Mouse (Mus musculus) limb, embryonic 14.5 days (tissue): ENCODE data around the gene Azin2. TPM values are rescaled to one million over a fixed set of nuclear protein-coding genes. Genes with fewer than 3 reads are reported as not detected.

ENCODE experiments used
- ATAC-seq: fragments of 200-750 bp; cut with Nextera tagmentation; 2 replicates; pipeline ENCODE4 v1.8.0; 2017; ENCODE audit warnings: low read depth, moderate number of reproducible peaks, moderate TSS enrichment; ENCODE audit not compliant: low FRiP score
- DNase-seq: peaks from one replicate; pipeline ENCODE4 v3.0.0-alpha.2; 2015; ENCODE audit warnings: low spot score
- H3K27ac ChIP-seq: fragments of 300-500 bp; sonication (generic); replicated peaks from 2 replicates; pipeline ENCODE4 v1.5.1; 2014; ENCODE audit warnings: low read depth, mild to moderate bottlenecking, low read length, moderate library complexity, mixed read lengths
- H3K27me3 ChIP-seq: fragments of 300-500 bp; sonication (generic); 2 replicates; pipeline ENCODE4 v1.6.1; 2014; ENCODE audit warnings: low read length, mixed read lengths; ENCODE audit not compliant: control insufficient read depth, insufficient read depth
- H3K36me3 ChIP-seq: fragments of 300-500 bp; sonication (generic); 2 replicates; pipeline ENCODE4 v1.6.1; 2014; ENCODE audit warnings: mild to moderate bottlenecking, low read length, moderate library complexity, mixed read lengths; ENCODE audit not compliant: control insufficient read depth, insufficient read depth
- H3K4me1 ChIP-seq: fragments of 300-500 bp; sonication (generic); 2 replicates; pipeline ENCODE4 v1.6.1; 2014; ENCODE audit warnings: antibody characterized with exemption, low read length, mixed read lengths; ENCODE audit not compliant: control insufficient read depth, insufficient read depth
- H3K4me2 ChIP-seq: fragments of 300-500 bp; sonication (generic); replicated peaks from 2 replicates; pipeline ENCODE4 v1.6.1; 2014; ENCODE audit warnings: low read depth, mild to moderate bottlenecking, low read length, moderate library complexity; ENCODE audit not compliant: severe bottlenecking
- H3K4me3 ChIP-seq: fragments of 300-500 bp; sonication (generic); replicated peaks from 2 replicates; pipeline ENCODE4 v1.5.1; 2014; ENCODE audit warnings: low read length
- H3K9ac ChIP-seq: fragments of 300-500 bp; sonication (generic); 2 replicates; pipeline ENCODE4 v1.6.1; 2014; ENCODE audit warnings: mild to moderate bottlenecking, low read depth, low read length, moderate library complexity; ENCODE audit not compliant: severe bottlenecking
- H3K9me3 ChIP-seq: fragments of 300-500 bp; sonication (generic); 2 replicates; pipeline ENCODE4 v1.6.1; 2016; ENCODE audit warnings: low read length; ENCODE audit not compliant: control insufficient read depth
- POLR2A ChIP-seq: fragments of 200-500 bp; IDR thresholded peaks from 2 replicates; pipeline ENCODE4 v1.8.0; 2012; ENCODE audit warnings: inconsistent platforms, mild to moderate bottlenecking, moderate library complexity, borderline replicate concordance; ENCODE audit not compliant: insufficient read depth, insufficient read length; ENCODE audit errors: extremely low read depth
- WGBS: fragments of 180-500 bp; shearing (Covaris S2); extraction: QIAGEN DNeasy Blood & Tissue Kit; methylation state at CpG from one replicate; pipeline ENCODE4 v1.1.7; 2014; 5-methylcytosine and 5-hydroxymethylcytosine counted together
- polyA plus RNA-seq, 2 experiments: library from polyadenylated mRNA; depleted of rRNA in 1 of 2; stranded (reverse) in 1 of 2; unstranded in 1 of 2; fragments of >200 nt; fragmentation: Nextera tagmentation in 1 of 2; extraction: Ambion mirVana in 1 of 2; gene quantifications; 2 replicates each; pipeline versions ENCODE4 v1.2.1 to v1.2.3; 2012 to 2014

Gene Azin2
- polyA plus RNA-seq, 2 experiments: 26.5 to 30.7 TPM

GRCm38 (mm10) chr4:128886571-128886970, 75.7 kb downstream of the Azin2 start:
- DNase-seq (no peak), ATAC-seq (no peak)
- 0 out of 2 replicates have a peak, but pooled peaks cover 3% of the 10 kb centered on the region for H3K36me3 ChIP-seq
- peaks cover 8% of the 10 kb centered on the region; the same call in 1 of the 2 replicates for H3K4me1 ChIP-seq
- H3K27ac ChIP-seq: no peak overlapping the region
- 37% methylated on average over 5 of the region's 5 CpGs for whole genome bisulfite sequencing
- H3K9me3 ChIP-seq: no peaks in the 10 kb centered on the region
- H3K27me3 ChIP-seq: no peaks in the 10 kb centered on the region
- no peak overlapping the region for H3K4me3 ChIP-seq
- TF ChIP-seq POLR2A: no peak
- no peak overlapping the region for H3K4me2 ChIP-seq
- H3K9ac ChIP-seq: no peak overlapping the region

DNA sequence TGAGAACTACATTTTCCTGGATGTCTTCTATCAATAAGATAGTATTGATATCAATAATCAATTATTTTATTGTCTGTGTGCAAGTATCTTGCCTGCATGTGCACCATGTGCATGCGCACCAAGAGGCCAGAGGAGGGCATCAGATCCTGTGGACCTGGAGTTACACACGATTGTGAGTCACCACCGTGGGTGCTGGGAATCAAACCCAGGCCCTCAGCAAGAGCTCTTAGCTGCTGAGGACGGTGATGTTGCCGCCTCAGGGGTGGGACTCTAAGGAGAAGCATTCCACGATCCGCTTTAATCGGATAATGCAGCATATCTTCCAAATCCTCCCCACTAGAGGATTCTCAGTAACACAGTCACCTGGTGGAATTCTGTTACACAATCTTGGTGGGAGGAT, 76.7 kb downstream of the Azin2 start:
- H3K36me3 ChIP-seq: 0 out of 2 replicates have a peak, but pooled peaks cover 3% of the 10 kb centered on the region
- peaks cover 8% of the 10 kb centered on the region; the same call in 1 of the 2 replicates for H3K4me1 ChIP-seq
- DNase-seq (no peak), ATAC-seq (no peak)
- no peak for TF ChIP-seq POLR2A
- WGBS: 97% methylated on average over 8 of the region's 8 CpGs
- no peak overlapping the region for H3K4me3 ChIP-seq
- H3K27ac ChIP-seq: no peak overlapping the region
- no peaks in the 10 kb centered on the region for H3K27me3 ChIP-seq
- H3K4me2 ChIP-seq: no peak overlapping the region
- H3K9me3 ChIP-seq: no peaks in the 10 kb centered on the region
- H3K9ac ChIP-seq: no peak overlapping the region

DNA sequence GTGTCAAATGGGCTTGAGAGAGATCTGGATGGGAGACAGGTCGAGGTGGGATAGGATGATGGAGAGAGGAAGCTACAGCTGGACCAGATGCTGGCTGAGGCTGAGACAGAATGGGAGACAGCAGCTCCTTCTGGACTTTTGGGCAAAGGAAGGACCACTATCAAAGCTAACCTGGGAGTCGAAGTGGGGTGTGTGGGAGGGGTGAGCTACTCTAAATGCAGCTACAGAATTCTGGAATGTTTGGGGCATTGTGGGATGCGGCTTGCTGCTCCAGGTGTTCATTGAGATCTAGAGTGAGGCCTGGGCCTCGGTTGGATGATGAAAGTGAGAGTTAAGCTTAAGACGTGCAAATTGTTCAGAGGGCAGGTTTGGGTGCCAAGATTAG, 77.5 kb downstream of the Azin2 start:
- ATAC-seq (no peak), DNase-seq (no peak)
- H3K9ac ChIP-seq: no peak overlapping the region
- TF ChIP-seq POLR2A: no peak
- WGBS: 43% methylated on average over 5 of the region's 5 CpGs
- no peaks in the 10 kb centered on the region for H3K27me3 ChIP-seq
- peaks cover 9% of the 10 kb centered on the region for H3K4me1 ChIP-seq
- H3K27ac ChIP-seq: no peak overlapping the region
- H3K4me3 ChIP-seq: peak overlapping the region; percentile 69
- H3K4me2 ChIP-seq: peak overlapping the region; percentile 96
- H3K9me3 ChIP-seq: no peaks in the 10 kb centered on the region
- 0 out of 2 replicates have a peak, but pooled peaks cover 3% of the 10 kb centered on the region for H3K36me3 ChIP-seq

DNA sequence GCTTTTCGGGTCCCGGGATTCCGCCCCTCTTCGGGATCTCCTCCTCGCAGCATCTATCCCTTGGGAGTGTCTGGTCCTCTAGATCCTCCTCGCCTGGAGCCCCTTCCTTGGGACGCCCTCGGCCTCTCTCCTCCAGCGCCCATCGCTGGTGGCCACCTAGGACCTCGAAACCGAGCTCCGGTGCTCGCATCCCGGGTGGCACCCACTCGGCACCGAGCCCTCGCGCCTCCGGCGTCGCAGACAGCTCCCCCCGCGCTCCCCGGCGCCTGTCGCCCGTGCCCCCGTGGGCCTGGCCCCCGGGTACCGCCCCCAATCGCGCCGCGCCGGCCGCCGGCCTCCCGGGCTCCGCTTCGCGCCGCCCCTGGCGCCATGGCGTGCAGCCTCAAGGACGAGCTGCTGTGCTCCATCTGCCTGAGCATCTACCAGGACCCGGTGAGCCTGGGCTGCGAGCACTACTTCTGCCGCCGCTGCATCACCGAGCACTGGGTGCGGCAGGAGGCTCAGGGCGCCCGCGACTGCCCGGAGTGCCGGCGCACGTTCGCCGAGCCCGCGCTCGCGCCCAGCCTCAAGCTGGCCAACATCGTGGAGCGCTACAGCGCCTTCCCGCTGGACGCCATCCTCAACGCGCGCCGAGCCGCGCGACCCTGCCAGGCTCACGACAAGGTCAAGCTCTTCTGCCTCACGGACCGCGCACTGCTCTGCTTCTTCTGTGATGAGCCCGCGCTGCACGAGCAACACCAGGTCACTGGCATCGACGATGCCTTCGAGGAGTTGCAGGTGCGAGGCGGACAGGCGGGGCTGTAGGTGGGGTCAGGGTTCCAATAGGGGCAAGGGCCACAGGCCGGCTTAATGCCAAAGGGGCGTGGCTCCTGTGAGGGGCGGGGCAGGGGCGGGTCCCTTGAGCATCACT, 78.2 kb downstream of the Azin2 start:
- 0 out of 2 replicates have a peak, but pooled peaks cover 3% of the 10 kb centered on the region for H3K36me3 ChIP-seq
- DNase-seq (no peak), ATAC-seq (peak; percentile 24)
- H3K27me3 ChIP-seq: no peaks in the 10 kb centered on the region
- peak overlapping the region; percentile 96 for H3K4me2 ChIP-seq
- H3K4me1 ChIP-seq: peaks cover 15% of the 10 kb centered on the region
- H3K9me3 ChIP-seq: no peaks in the 10 kb centered on the region
- peak overlapping the region; percentile 69 for H3K4me3 ChIP-seq
- WGBS: under 1% methylated on average over 76 of the region's 94 CpGs
- no peak for TF ChIP-seq POLR2A
- H3K27ac ChIP-seq: 0 out of 2 replicates have a peak overlapping the region, but pooled peaks have one; percentile 20
- H3K9ac ChIP-seq: peak overlapping the region; percentile 55

DNA sequence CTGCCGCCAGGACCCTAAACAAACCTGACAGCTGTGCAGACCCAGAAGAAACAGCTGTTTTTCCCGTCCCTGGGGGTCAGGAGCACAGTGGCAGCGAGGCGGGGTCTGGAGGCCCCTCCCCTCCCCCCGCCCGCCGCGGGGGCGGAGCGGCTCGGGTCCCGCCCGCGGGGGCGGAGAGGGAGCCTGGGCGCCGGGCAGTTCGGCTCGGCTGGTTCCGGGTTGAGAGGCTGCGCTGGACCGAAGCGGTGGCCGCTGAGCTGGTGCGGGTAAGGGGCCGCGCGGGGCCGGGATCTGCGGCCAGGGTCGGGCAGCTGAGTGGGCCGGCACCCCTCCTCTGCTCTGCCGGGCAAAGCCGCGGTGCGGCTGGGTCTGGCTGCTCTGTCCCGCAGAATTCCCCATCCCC, 78.9 kb downstream of the Azin2 start, which contains the start of gene Trim62:
Gene Trim62 (plus strand): TSS at position 202 of the 403 bp plus-strand sequence.
- no peaks in the 10 kb centered on the region for H3K27me3 ChIP-seq
- 0 out of 2 replicates have a peak, but pooled peaks have one; percentile 50 for TF ChIP-seq POLR2A
- peaks cover 22% of the 10 kb centered on the region for H3K4me1 ChIP-seq
- peak within 1 kb of the TSS; percentile 69 for H3K4me3 ChIP-seq
- 4% methylated on average over 26 of the region's 37 CpGs for WGBS
- H3K36me3 ChIP-seq: 0 out of 2 replicates have a peak, but pooled peaks cover 3% of the 10 kb centered on the region
- peak within 1 kb of the TSS; percentile 55 for H3K9ac ChIP-seq
- 0 out of 2 replicates have a peak within 1 kb of the TSS, but pooled peaks have one; percentile 20 for H3K27ac ChIP-seq
- ATAC-seq (peak; percentile 76), DNase-seq (peak; percentile 80)
- peak within 1 kb of the TSS; percentile 96 for H3K4me2 ChIP-seq
- H3K9me3 ChIP-seq: no peaks in the 10 kb centered on the region

Other genes starting within 250 kb of the Azin2 start
- gene A3galt2, start 207.1 kb downstream of the Azin2 start, polyA plus RNA-seq (2012; rRNA removed): 1.7 and 2.1 TPM in 2 replicates
- 0.15 and 0.39 TPM in 2 replicates for gene A3galt2, start 207.1 kb downstream of the Azin2 start, polyA plus RNA-seq (2014; fragmentation: Nextera tagmentation; extraction: Ambion mirVana)
- 87.2 and 131 TPM in 2 replicates for gene Zfp362, start 156.4 kb downstream of the Azin2 start, polyA plus RNA-seq (2012; rRNA removed)
- 38.7 and 47.4 TPM in 2 replicates for gene Zfp362, start 156.4 kb downstream of the Azin2 start, polyA plus RNA-seq (2014; fragmentation: Nextera tagmentation; extraction: Ambion mirVana)
- 9.2 and 12.3 TPM in 2 replicates for gene Trim62, start 78.9 kb downstream of the Azin2 start, polyA plus RNA-seq (2012; rRNA removed)
- gene Trim62, start 78.9 kb downstream of the Azin2 start, polyA plus RNA-seq (2014; fragmentation: Nextera tagmentation; extraction: Ambion mirVana): 9.2 and 10.0 TPM in 2 replicates
- gene Ak2, start 29.5 kb upstream of the Azin2 start, polyA plus RNA-seq (2012; rRNA removed): 94.7 and 127 TPM in 2 replicates
- gene Ak2, start 29.5 kb upstream of the Azin2 start, polyA plus RNA-seq (2014; fragmentation: Nextera tagmentation; extraction: Ambion mirVana): 153 and 165 TPM in 2 replicates
- 28.1 and 29.1 TPM in 2 replicates for gene Rnf19b, start 95.8 kb upstream of the Azin2 start, polyA plus RNA-seq (2012; rRNA removed)
- 9.9 and 10.0 TPM in 2 replicates for gene Rnf19b, start 95.8 kb upstream of the Azin2 start, polyA plus RNA-seq (2014; fragmentation: Nextera tagmentation; extraction: Ambion mirVana)
- gene Tmem54, start 143.1 kb upstream of the Azin2 start, polyA plus RNA-seq (2012; rRNA removed): 8.8 and 9.9 TPM in 2 replicates
- gene Tmem54, start 143.1 kb upstream of the Azin2 start, polyA plus RNA-seq (2014; fragmentation: Nextera tagmentation; extraction: Ambion mirVana): 11.1 and 13.3 TPM in 2 replicates
- 2.1 and 2.4 TPM in 2 replicates for gene Hpca, start 159.6 kb upstream of the Azin2 start, polyA plus RNA-seq (2012; rRNA removed)
- 0.39 and 0.94 TPM in 2 replicates for gene Hpca, start 159.6 kb upstream of the Azin2 start, polyA plus RNA-seq (2014; fragmentation: Nextera tagmentation; extraction: Ambion mirVana)
- 32.8 and 32.9 TPM in 2 replicates for gene Fndc5, start 174.6 kb upstream of the Azin2 start, polyA plus RNA-seq (2012; rRNA removed)
- gene Fndc5, start 174.6 kb upstream of the Azin2 start, polyA plus RNA-seq (2014; fragmentation: Nextera tagmentation; extraction: Ambion mirVana): 25.2 and 31.0 TPM in 2 replicates
- gene S100pbp, start 227.3 kb upstream of the Azin2 start, polyA plus RNA-seq (2012; rRNA removed): 59.9 and 67.7 TPM in 2 replicates
- gene S100pbp, start 227.3 kb upstream of the Azin2 start, polyA plus RNA-seq (2014; fragmentation: Nextera tagmentation; extraction: Ambion mirVana): 14.9 and 19.9 TPM in 2 replicates
- 37.7 and 50.3 TPM in 2 replicates for gene Yars, start 227.3 kb upstream of the Azin2 start, polyA plus RNA-seq (2012; rRNA removed)
- 78.7 and 79.5 TPM in 2 replicates for gene Yars, start 227.3 kb upstream of the Azin2 start, polyA plus RNA-seq (2014; fragmentation: Nextera tagmentation; extraction: Ambion mirVana)